ENCODE assay signal across 25 mouse cellular contexts in genomic region chr13:30213276-30213675, GRCm38 (mm10).
DNase-seq lines count a peak whose midpoint lies in the region; ATAC-seq and TF ChIP-seq lines count a peak whose summit lies in the region.
"Had no signal": no experiment of that assay in that cellular context is flagged by ENCODE, and none has a peak within 500 bp of the region (broad histone marks: within the 10 kb centered on the region; RNA-seq: fewer than 3 reads in every experiment).

No protein-coding gene starts in this region.

- no peak overlapping the region for H3K4me2 ChIP-seq in kidney, embryonic 14.5 days (replicated peaks; ENCODE audit: low read depth, low read length)
- H3K4me2 ChIP-seq: embryonic facial prominence, embryonic 12.5 days; intestine, embryonic 15.5 days; liver, embryonic 15.5 days; neural tube, embryonic 12.5 days had no signal

- TF ChIP-seq POLR2A in kidney, adult 2 months (IDR thresholded peaks at IDR 0.05; ENCODE audit: low read depth, low read length), result no peak
- no peak for TF ChIP-seq POLR2A in brain, embryonic 14.5 days (IDR thresholded peaks at IDR 0.05; ENCODE audit: borderline replicate concordance, extremely low read depth, insufficient read depth, insufficient read length, poor library complexity, severe bottlenecking)

- no peaks in the 10 kb centered on the region; the same call in 1 of the 2 replicates for H3K4me1 ChIP-seq in kidney, adult 2 months (ENCODE audit: control insufficient read depth, insufficient read depth, low read length)
- no peaks in the 10 kb centered on the region for H3K4me1 ChIP-seq in kidney, embryonic 14.5 days (ENCODE audit: control insufficient read depth, insufficient read depth, low read length)
- H3K4me1 ChIP-seq: embryonic facial prominence, embryonic 12.5 days; heart, embryonic 10.5 days; intestine, embryonic 15.5 days; limb, embryonic 10.5 days; liver, embryonic 15.5 days; midbrain, embryonic 10.5 days; neural tube, embryonic 12.5 days had no signal

- no peaks in the 10 kb centered on the region for H3K36me3 ChIP-seq in kidney, adult 2 months (ENCODE audit: control insufficient read depth, insufficient read depth, low read length)
- H3K36me3 ChIP-seq in kidney, embryonic 14.5 days (ENCODE audit: control insufficient read depth, insufficient read depth, low read length), result no peaks in the 10 kb centered on the region
- H3K36me3 ChIP-seq: embryonic facial prominence, embryonic 12.5 days; heart, embryonic 10.5 days; intestine, embryonic 15.5 days; limb, embryonic 10.5 days; liver, embryonic 15.5 days; midbrain, embryonic 10.5 days; neural tube, embryonic 12.5 days had no signal

- 42% methylated on average over 9 of the region's 9 CpGs for WGBS in kidney, adult 2 months
- WGBS in kidney, embryonic 14.5 days, result 56% methylated on average over 9 of the region's 9 CpGs

- no peak for TF ChIP-seq CTCF in kidney, adult 2 months (conservative IDR thresholded peaks at IDR 0.05; ENCODE audit: insufficient read depth, insufficient read length, low read depth, low read length)
- no peak for TF ChIP-seq CTCF in brain, embryonic 14.5 days (IDR thresholded peaks at IDR 0.05; ENCODE audit: borderline replicate concordance, extremely low read depth, insufficient read depth, insufficient read length)

- peak; percentile 52 for DNase-seq in kidney, adult 2 months
- peak; percentile 36 for DNase-seq in Muller cell, postnatal 12 days (ENCODE audit: inconsistent ontology term)
- peak; percentile 42 for DNase-seq in brain, embryonic 14.5 days (ENCODE audit: low read depth)
- DNase-seq in kidney, postnatal 14 days, result peak; percentile 36
- DNase-seq in frontal cortex, postnatal 25 days (ENCODE audit: low spot score in 2 of 2), result no peak
- no peak for DNase-seq in cerebellum, adult 11-12 months
- DNase-seq: adrenal gland, postnatal 10 days; cerebellum, adult 9-10 months; gastrocnemius, adult 2 months; heart, postnatal 4 days; liver; thymus, adult 2 months; thymus, postnatal 4 days had no signal

- no peak overlapping the region for H3K27ac ChIP-seq in kidney, adult 2 months (ENCODE audit: insufficient read depth, low read depth, low read length)
- no peak overlapping the region for H3K27ac ChIP-seq in kidney, embryonic 14.5 days (ENCODE audit: low read depth, low read length)
- H3K27ac ChIP-seq: embryonic facial prominence, embryonic 12.5 days; gastrocnemius, adult 2 months; heart, embryonic 10.5 days; intestine, embryonic 15.5 days; limb, embryonic 10.5 days; liver, embryonic 15.5 days; macrophage; midbrain, embryonic 10.5 days; neural tube, embryonic 12.5 days; stomach, postnatal 0 days had no signal

- H3K9me3 ChIP-seq in kidney, embryonic 14.5 days (ENCODE audit: control insufficient read depth, low read length), result no peaks in the 10 kb centered on the region
- H3K9me3 ChIP-seq: embryonic facial prominence, embryonic 12.5 days; heart, embryonic 10.5 days; intestine, embryonic 15.5 days; limb, embryonic 10.5 days; liver, embryonic 15.5 days; midbrain, embryonic 10.5 days; neural tube, embryonic 12.5 days had no signal

- H3K4me3 ChIP-seq in kidney, adult 2 months (ENCODE audit: insufficient read depth, low read depth, low read length), result no peak overlapping the region
- H3K4me3 ChIP-seq in kidney, embryonic 14.5 days (ENCODE audit: low read length), result no peak overlapping the region
- H3K4me3 ChIP-seq: embryonic facial prominence, embryonic 12.5 days; gastrocnemius, adult 2 months; heart, embryonic 10.5 days; intestine, embryonic 15.5 days; limb, embryonic 10.5 days; liver, embryonic 15.5 days; midbrain, embryonic 10.5 days; neural tube, embryonic 12.5 days had no signal

- no peak for ATAC-seq in kidney, embryonic 14.5 days (ENCODE audit: low FRiP score, low TSS enrichment)
- ATAC-seq: activated CD4-positive, CD25-positive, alpha-beta regulatory T cell, adult 4 months; hindbrain, embryonic 16.5 days; intestine, embryonic 15.5 days had no signal

- H3K27me3 ChIP-seq in kidney, adult 2 months (replicated peaks; ENCODE audit: control insufficient read depth, insufficient read depth, low read length), result no peaks in the 10 kb centered on the region
- H3K27me3 ChIP-seq in kidney, embryonic 14.5 days (ENCODE audit: control insufficient read depth, insufficient read depth, low read length), result no peaks in the 10 kb centered on the region
- H3K27me3 ChIP-seq: embryonic facial prominence, embryonic 12.5 days; intestine, embryonic 15.5 days; liver, embryonic 15.5 days; neural tube, embryonic 12.5 days had no signal

- no peak overlapping the region for H3K9ac ChIP-seq in kidney, embryonic 14.5 days (ENCODE audit: low read depth, low read length)
- H3K9ac ChIP-seq: embryonic facial prominence, embryonic 12.5 days; intestine, embryonic 15.5 days; liver, embryonic 15.5 days; neural tube, embryonic 12.5 days had no signal

Comparison
In these comparisons a context has a peak if more than half of its experiments do, and no peak if none do; other contexts are left out.
1. DNase-seq: peak in kidney, adult 2 months (single experiment), Muller cell, postnatal 12 days (single experiment), brain, embryonic 14.5 days (single experiment) and kidney, postnatal 14 days (single experiment); none in frontal cortex, postnatal 25 days (0 of 2) and cerebellum, adult 11-12 months (single experiment).